Mouse (Mus musculus): ENCODE measurements at regions not wholly inside any gene's neighbourhood (a gene's known extent, or its start where the extent isn't known, plus 50 kb on each side); places are given as distances from the start of the nearest gene placed in this dataset.

GRCm38 (mm10) chr15:61546608-61547007, 623.8 kb upstream of the A1bg start:
- Histone ChIP-seq H3K36me3 (ENCODE audit: control insufficient read depth, insufficient read depth, low read length) (no peaks in the 10 kb centered on the region), H3K9ac (ENCODE audit: low read depth, low read length) (no peak overlapping the region), H3K27me3 (ENCODE audit: control insufficient read depth, insufficient read depth, low read length) (no peaks in the 10 kb centered on the region), H3K4me1 (replicated peaks; ENCODE audit: control insufficient read depth, insufficient read depth, low read length) (no peaks in the 10 kb centered on the region), H3K9me3 (ENCODE audit: control insufficient read depth, low read length) (no peaks in the 10 kb centered on the region), H3K4me2 (replicated peaks; ENCODE audit: low read depth, low read length) (no peak overlapping the region), H3K27ac (ENCODE audit: low read depth, low read length) (no peak overlapping the region), H3K4me3 (ENCODE audit: low read depth, low read length) (no peak overlapping the region)
- DNase-seq (ENCODE audit: low spot score) (no peak), ATAC-seq (ENCODE audit: low FRiP score) (no peak)
- WGBS, result 90% methylated on average over 3 of the region's 3 CpGs

GRCm38 (mm10) chr15:61544074-61544473, 621.3 kb upstream of the A1bg start:
- Histone ChIP-seq H3K27ac (ENCODE audit: low read depth, low read length) (no peak overlapping the region), H3K27me3 (ENCODE audit: control insufficient read depth, insufficient read depth, low read length) (no peaks in the 10 kb centered on the region), H3K9me3 (ENCODE audit: control insufficient read depth, low read length) (no peaks in the 10 kb centered on the region), H3K36me3 (ENCODE audit: control insufficient read depth, insufficient read depth, low read length) (no peaks in the 10 kb centered on the region), H3K4me1 (replicated peaks; ENCODE audit: control insufficient read depth, insufficient read depth, low read length) (no peaks in the 10 kb centered on the region), H3K9ac (ENCODE audit: low read depth, low read length) (no peak overlapping the region), H3K4me2 (replicated peaks; ENCODE audit: low read depth, low read length) (no peak overlapping the region), H3K4me3 (ENCODE audit: low read depth, low read length) (no peak overlapping the region)
- DNase-seq (ENCODE audit: low spot score), result no peak
- WGBS, result 57% methylated on average over 2 of the region's 2 CpGs
- no peak for ATAC-seq (ENCODE audit: low FRiP score)

GRCm38 (mm10) chr15:61541643-61542042, 618.8 kb upstream of the A1bg start:
- no peak overlapping the region for H3K4me3 ChIP-seq (ENCODE audit: low read depth, low read length)
- no peaks in the 10 kb centered on the region for H3K9me3 ChIP-seq (ENCODE audit: control insufficient read depth, low read length)
- no peaks in the 10 kb centered on the region for H3K4me1 ChIP-seq (replicated peaks; ENCODE audit: control insufficient read depth, insufficient read depth, low read length)
- H3K27ac ChIP-seq (ENCODE audit: low read depth, low read length), result no peak overlapping the region
- 58% methylated on average over 4 of the region's 4 CpGs for WGBS
- no peak overlapping the region for H3K4me2 ChIP-seq (replicated peaks; ENCODE audit: low read depth, low read length)
- no peaks in the 10 kb centered on the region for H3K36me3 ChIP-seq (ENCODE audit: control insufficient read depth, insufficient read depth, low read length)
- no peak overlapping the region for H3K9ac ChIP-seq (ENCODE audit: low read depth, low read length)
- ATAC-seq (ENCODE audit: low FRiP score) (no peak), DNase-seq (ENCODE audit: low spot score) (no peak)
- H3K27me3 ChIP-seq (ENCODE audit: control insufficient read depth, insufficient read depth, low read length), result no peaks in the 10 kb centered on the region

GRCm38 (mm10) chr15:61540753-61541421, 618.1 kb upstream of the A1bg start:
- WGBS, result 68% methylated on average over 10 of the region's 10 CpGs
- no peak overlapping the region for H3K27ac ChIP-seq (ENCODE audit: low read depth, low read length)

GRCm38 (mm10) chr15:61538930-61539329, 616.1 kb upstream of the A1bg start:
- DNase-seq (ENCODE audit: low spot score) (no peak), ATAC-seq (ENCODE audit: low FRiP score) (no peak)
- Histone ChIP-seq H3K27ac (ENCODE audit: low read depth, low read length) (no peak overlapping the region), H3K9ac (ENCODE audit: low read depth, low read length) (no peak overlapping the region), H3K4me3 (ENCODE audit: low read depth, low read length) (no peak overlapping the region), H3K4me1 (replicated peaks; ENCODE audit: control insufficient read depth, insufficient read depth, low read length) (no peaks in the 10 kb centered on the region), H3K9me3 (ENCODE audit: control insufficient read depth, low read length) (no peaks in the 10 kb centered on the region), H3K36me3 (ENCODE audit: control insufficient read depth, insufficient read depth, low read length) (no peaks in the 10 kb centered on the region), H3K27me3 (ENCODE audit: control insufficient read depth, insufficient read depth, low read length) (no peaks in the 10 kb centered on the region), H3K4me2 (replicated peaks; ENCODE audit: low read depth, low read length) (no peak overlapping the region)
- WGBS, result 40% methylated on average over 4 of the region's 5 CpGs

More at GRCm38 (mm10) chr15:61540753-61541421, 618.1 kb upstream of the A1bg start:
- ATAC-seq (ENCODE audit: low FRiP score) (no peak), DNase-seq (ENCODE audit: low spot score) (no peak)
- H3K36me3 ChIP-seq (ENCODE audit: control insufficient read depth, insufficient read depth, low read length), result no peaks in the 10 kb centered on the region
- H3K4me1 ChIP-seq (replicated peaks; ENCODE audit: control insufficient read depth, insufficient read depth, low read length), result no peaks in the 10 kb centered on the region
- no peak overlapping the region for H3K9ac ChIP-seq (ENCODE audit: low read depth, low read length)
- H3K9me3 ChIP-seq (ENCODE audit: control insufficient read depth, low read length), result no peaks in the 10 kb centered on the region
- H3K27me3 ChIP-seq (ENCODE audit: control insufficient read depth, insufficient read depth, low read length), result no peaks in the 10 kb centered on the region
- H3K4me3 ChIP-seq (ENCODE audit: low read depth, low read length), result no peak overlapping the region
- no peak overlapping the region for H3K4me2 ChIP-seq (replicated peaks; ENCODE audit: low read depth, low read length)

GRCm38 (mm10) chr15:61538169-61538755, 615.5 kb upstream of the A1bg start:
- H3K9me3 ChIP-seq (ENCODE audit: control insufficient read depth, low read length), result no peaks in the 10 kb centered on the region
- no peak overlapping the region for H3K9ac ChIP-seq (ENCODE audit: low read depth, low read length)
- no peak for DNase-seq (ENCODE audit: low spot score)
- no peak overlapping the region for H3K4me2 ChIP-seq (replicated peaks; ENCODE audit: low read depth, low read length)
- H3K4me3 ChIP-seq (ENCODE audit: low read depth, low read length), result no peak overlapping the region
- no peaks in the 10 kb centered on the region for H3K36me3 ChIP-seq (ENCODE audit: control insufficient read depth, insufficient read depth, low read length)
- H3K4me1 ChIP-seq (replicated peaks; ENCODE audit: control insufficient read depth, insufficient read depth, low read length), result no peaks in the 10 kb centered on the region
- ATAC-seq (ENCODE audit: low FRiP score), result no peak
- WGBS, result 73% methylated on average over 4 of the region's 4 CpGs
- H3K27ac ChIP-seq (ENCODE audit: low read depth, low read length), result no peak overlapping the region
- no peaks in the 10 kb centered on the region for H3K27me3 ChIP-seq (ENCODE audit: control insufficient read depth, insufficient read depth, low read length)

GRCm38 (mm10) chr15:61536332-61536716, 613.5 kb upstream of the A1bg start:
- H3K4me1 ChIP-seq (replicated peaks; ENCODE audit: control insufficient read depth, insufficient read depth, low read length), result no peaks in the 10 kb centered on the region
- ATAC-seq (ENCODE audit: low FRiP score) (no peak), DNase-seq (ENCODE audit: low spot score) (no peak)
- H3K9ac ChIP-seq (ENCODE audit: low read depth, low read length), result no peak overlapping the region
- no peaks in the 10 kb centered on the region for H3K36me3 ChIP-seq (ENCODE audit: control insufficient read depth, insufficient read depth, low read length)
- H3K4me3 ChIP-seq (ENCODE audit: low read depth, low read length), result no peak overlapping the region
- H3K27ac ChIP-seq (ENCODE audit: low read depth, low read length), result no peak overlapping the region
- 84% methylated on average over 2 of the region's 2 CpGs for WGBS
- H3K27me3 ChIP-seq (ENCODE audit: control insufficient read depth, insufficient read depth, low read length), result no peaks in the 10 kb centered on the region
- no peak overlapping the region for H3K4me2 ChIP-seq (replicated peaks; ENCODE audit: low read depth, low read length)
- no peaks in the 10 kb centered on the region for H3K9me3 ChIP-seq (ENCODE audit: control insufficient read depth, low read length)

GRCm38 (mm10) chr15:61535644-61536331, 613.0 kb upstream of the A1bg start:
- no peak for DNase-seq (ENCODE audit: low spot score)
- ATAC-seq (ENCODE audit: low FRiP score), result no peak
- Histone ChIP-seq H3K4me1 (replicated peaks; ENCODE audit: control insufficient read depth, insufficient read depth, low read length) (no peaks in the 10 kb centered on the region), H3K9ac (ENCODE audit: low read depth, low read length) (no peak overlapping the region), H3K4me3 (ENCODE audit: low read depth, low read length) (no peak overlapping the region), H3K27ac (ENCODE audit: low read depth, low read length) (no peak overlapping the region), H3K9me3 (ENCODE audit: control insufficient read depth, low read length) (no peaks in the 10 kb centered on the region), H3K36me3 (ENCODE audit: control insufficient read depth, insufficient read depth, low read length) (no peaks in the 10 kb centered on the region), H3K4me2 (replicated peaks; ENCODE audit: low read depth, low read length) (no peak overlapping the region), H3K27me3 (ENCODE audit: control insufficient read depth, insufficient read depth, low read length) (no peaks in the 10 kb centered on the region)
- 57% methylated on average over 6 of the region's 6 CpGs for WGBS

GRCm38 (mm10) chr15:61535180-61535579, 612.4 kb upstream of the A1bg start:
- Histone ChIP-seq H3K4me3 (ENCODE audit: low read depth, low read length) (no peak overlapping the region), H3K4me2 (replicated peaks; ENCODE audit: low read depth, low read length) (no peak overlapping the region), H3K9me3 (ENCODE audit: control insufficient read depth, low read length) (no peaks in the 10 kb centered on the region), H3K27ac (ENCODE audit: low read depth, low read length) (no peak overlapping the region), H3K4me1 (replicated peaks; ENCODE audit: control insufficient read depth, insufficient read depth, low read length) (no peaks in the 10 kb centered on the region), H3K27me3 (ENCODE audit: control insufficient read depth, insufficient read depth, low read length) (no peaks in the 10 kb centered on the region), H3K36me3 (ENCODE audit: control insufficient read depth, insufficient read depth, low read length) (no peaks in the 10 kb centered on the region), H3K9ac (ENCODE audit: low read depth, low read length) (no peak overlapping the region)
- 56% methylated on average over 6 of the region's 6 CpGs for WGBS
- DNase-seq (ENCODE audit: low spot score) (no peak), ATAC-seq (ENCODE audit: low FRiP score) (no peak)
